Mouse (Mus musculus): ENCODE data around the gene Phactr3. TPM values are rescaled to one million over a fixed set of nuclear protein-coding genes. Genes with fewer than 3 reads are reported as not detected.
"Not testable (repeated sequence)": the region's sequence is repeated elsewhere in the genome, so short reads cannot be mapped to it uniquely, and the experiment has no call there.

The Phactr3 gene
- polyA plus RNA-seq, 1 experiment from 2014 or later, result 6.5 TPM

GRCm38 (mm10) chr2:178329986-178330385, 211.2 kb downstream of the Phactr3 start:
- ATAC-seq (replicated peaks; ENCODE audit: insufficient number of reproducible peaks, insufficient read depth, low FRiP score, low read depth), result no peak
- Histone ChIP-seq H3K27ac (no peak overlapping the region), H3K36me3 (no peaks in the 10 kb centered on the region; the same call in 1 of the 2 replicates), H3K9ac (no peak overlapping the region), H3K9me3 (replicated peaks) (no peaks in the 10 kb centered on the region), H3K4me3 (no peak overlapping the region), H3K4me2 (0 out of 2 replicates have a peak overlapping the region, but pooled peaks have one; percentile 22), H3K27me3 (no peaks in the 10 kb centered on the region), H3K4me1 (replicated peaks) (peaks cover 24% of the 10 kb centered on the region)
- 56% methylated on average over 1 of the region's 1 CpGs for WGBS

GRCm38 (mm10) chr2:178337878-178338277, 219.1 kb downstream of the Phactr3 start:
- Histone ChIP-seq H3K27me3 (no peaks in the 10 kb centered on the region), H3K4me3 (no peak overlapping the region), H3K36me3 (no peaks in the 10 kb centered on the region; the same call in 1 of the 2 replicates), H3K4me1 (replicated peaks) (no peaks in the 10 kb centered on the region), H3K9ac (no peak overlapping the region), H3K4me2 (no peak overlapping the region), H3K27ac (no peak overlapping the region), H3K9me3 (replicated peaks) (no peaks in the 10 kb centered on the region)
- 25% methylated on average over 1 of the region's 1 CpGs for WGBS
- ATAC-seq (replicated peaks; ENCODE audit: insufficient number of reproducible peaks, insufficient read depth, low FRiP score, low read depth), result no peak

- H3K36me3 ChIP-seq, result no peaks in the 10 kb centered on the region
- no peaks in the 10 kb centered on the region for H3K9me3 ChIP-seq (replicated peaks)
- H3K27me3 ChIP-seq, result no peaks in the 10 kb centered on the region
- no peak overlapping the region for H3K27ac ChIP-seq
- no peak overlapping the region for H3K4me2 ChIP-seq
- 0% methylated on average over 2 of the region's 2 CpGs for WGBS
- H3K4me1 ChIP-seq (replicated peaks), result no peaks in the 10 kb centered on the region
- H3K9ac ChIP-seq, result no peak overlapping the region
- ATAC-seq (replicated peaks; ENCODE audit: insufficient number of reproducible peaks, insufficient read depth, low FRiP score, low read depth), result no peak
- H3K4me3 ChIP-seq, result no peak overlapping the region
Observed at GRCm38 (mm10) chr2:178339044-178339443, 220.3 kb downstream of the Phactr3 start.

GRCm38 (mm10) chr2:178342105-178342504, 223.3 kb downstream of the Phactr3 start:
- H3K36me3 ChIP-seq; ATAC-seq (replicated peaks; ENCODE audit: insufficient number of reproducible peaks, insufficient read depth, low FRiP score, low read depth): not testable (repeated sequence)

GRCm38 (mm10) chr2:178342597-178342996, 223.8 kb downstream of the Phactr3 start:
- WGBS, result 60% methylated on average over 4 of the region's 4 CpGs

More at GRCm38 (mm10) chr2:178342105-178342504, 223.3 kb downstream of the Phactr3 start:
- not testable (repeated sequence) for H3K27me3 ChIP-seq; H3K9me3 ChIP-seq (replicated peaks); H3K27ac ChIP-seq; H3K4me1 ChIP-seq (replicated peaks); H3K9ac ChIP-seq; H3K4me2 ChIP-seq; H3K4me3 ChIP-seq

More at GRCm38 (mm10) chr2:178342597-178342996, 223.8 kb downstream of the Phactr3 start:
- H3K4me1 ChIP-seq (replicated peaks), result no peaks in the 10 kb centered on the region
- H3K9ac ChIP-seq, result no peak overlapping the region
- H3K27me3 ChIP-seq, result no peaks in the 10 kb centered on the region
- no peak overlapping the region for H3K4me3 ChIP-seq
- no peaks in the 10 kb centered on the region for H3K9me3 ChIP-seq (replicated peaks)
- no peak for ATAC-seq (replicated peaks; ENCODE audit: insufficient number of reproducible peaks, insufficient read depth, low FRiP score, low read depth)
- H3K36me3 ChIP-seq, result no peaks in the 10 kb centered on the region
- no peak overlapping the region for H3K27ac ChIP-seq
- no peak overlapping the region for H3K4me2 ChIP-seq

Other genes starting within 250 kb of the Phactr3 start
- 2.9 and 4.4 TPM in 2 replicates for gene Gm14327, start 221.9 kb upstream of the Phactr3 start, polyA plus RNA-seq (2015; fragmentation: Nextera tagmentation; extraction: Ambion mirVana)
- 0.87 TPM in 1 of 2 replicates, not detected in the other for gene Zfp972, start 193.4 kb upstream of the Phactr3 start, polyA plus RNA-seq (2015; fragmentation: Nextera tagmentation; extraction: Ambion mirVana)
- 19.1 and 21.7 TPM in 2 replicates for gene Gm14326, start 161.7 kb upstream of the Phactr3 start, polyA plus RNA-seq (2015; fragmentation: Nextera tagmentation; extraction: Ambion mirVana)
- 13.8 and 14.7 TPM in 2 replicates for gene Zfp971, start 95.7 kb upstream of the Phactr3 start, polyA plus RNA-seq (2015; fragmentation: Nextera tagmentation; extraction: Ambion mirVana)
- gene Zfp931, start 40.5 kb upstream of the Phactr3 start, polyA plus RNA-seq (2015; fragmentation: Nextera tagmentation; extraction: Ambion mirVana), result 11.1 and 12.5 TPM in 2 replicates

All from heart, embryonic 15.5 days (tissue).